Mouse (Mus musculus) thymus, adult 2 months (tissue): ENCODE data around the gene Marc2. TPM values are rescaled to one million over a fixed set of nuclear protein-coding genes. Genes with fewer than 3 reads are reported as not detected.

Source experiments
- DNase-seq: peaks from one replicate; pipeline ENCODE4 v3.0.0; 2021
- H3K27ac ChIP-seq: fragments of 200-500 bp; 2 replicates; pipeline ENCODE4 v1.5.1; 2012; ENCODE audit warnings: low read length, control low read depth; ENCODE audit not compliant: control insufficient read depth, insufficient read depth
- H3K27me3 ChIP-seq: fragments of 200-500 bp; 2 replicates; pipeline ENCODE4 v1.6.1; 2012; ENCODE audit warnings: mild to moderate bottlenecking, low read length, moderate library complexity, mixed read lengths; ENCODE audit not compliant: control insufficient read depth, insufficient read depth
- H3K36me3 ChIP-seq: fragments of 200-500 bp; 2 replicates; pipeline ENCODE4 v1.6.1; 2012; ENCODE audit warnings: mild to moderate bottlenecking, low read length, moderate library complexity; ENCODE audit not compliant: control insufficient read depth, insufficient read depth
- H3K4me1 ChIP-seq: fragments of 200-500 bp; replicated peaks from 2 replicates; pipeline ENCODE4 v1.6.1; 2012; ENCODE audit warnings: low read length; ENCODE audit not compliant: control insufficient read depth, insufficient read depth
- H3K4me3 ChIP-seq: fragments of 200-500 bp; 2 replicates; pipeline ENCODE4 v1.5.1; 2012; ENCODE audit warnings: mild to moderate bottlenecking, low read length, control low read depth, moderate library complexity; ENCODE audit not compliant: control insufficient read depth, insufficient read depth
- CTCF ChIP-seq: fragments of 200-500 bp; IDR thresholded peaks from 2 replicates; pipeline ENCODE4 v1.5.1; 2012; ENCODE audit warnings: mild to moderate bottlenecking, control low read depth, low read length, moderate library complexity, borderline replicate concordance; ENCODE audit not compliant: control insufficient read depth, poor library complexity, insufficient read depth; ENCODE audit errors: extremely low read depth
- POLR2A ChIP-seq: fragments of 200-500 bp; IDR thresholded peaks from 2 replicates; pipeline ENCODE4 v1.6.1; 2012; ENCODE audit warnings: mild to moderate bottlenecking, low read length, control low read depth, moderate library complexity; ENCODE audit not compliant: control insufficient read depth, poor library complexity, insufficient read depth; ENCODE audit errors: extremely low read depth
- WGBS: fragments of 180-500 bp; shearing (Covaris S2); methylation state at CpG from one replicate; pipeline ENCODE4 v1.1.7; 2018; 5-methylcytosine and 5-hydroxymethylcytosine counted together
- polyA plus RNA-seq: library from polyadenylated mRNA; depleted of rRNA; stranded (reverse); fragments of >200 nt; gene quantifications from 2 replicates; pipeline ENCODE4 v1.2.3, GENCODE M21; 2012; rRNA removed

Gene Marc2
- polyA plus RNA-seq: 76.3 and 87.6 TPM in 2 replicates

DNA sequence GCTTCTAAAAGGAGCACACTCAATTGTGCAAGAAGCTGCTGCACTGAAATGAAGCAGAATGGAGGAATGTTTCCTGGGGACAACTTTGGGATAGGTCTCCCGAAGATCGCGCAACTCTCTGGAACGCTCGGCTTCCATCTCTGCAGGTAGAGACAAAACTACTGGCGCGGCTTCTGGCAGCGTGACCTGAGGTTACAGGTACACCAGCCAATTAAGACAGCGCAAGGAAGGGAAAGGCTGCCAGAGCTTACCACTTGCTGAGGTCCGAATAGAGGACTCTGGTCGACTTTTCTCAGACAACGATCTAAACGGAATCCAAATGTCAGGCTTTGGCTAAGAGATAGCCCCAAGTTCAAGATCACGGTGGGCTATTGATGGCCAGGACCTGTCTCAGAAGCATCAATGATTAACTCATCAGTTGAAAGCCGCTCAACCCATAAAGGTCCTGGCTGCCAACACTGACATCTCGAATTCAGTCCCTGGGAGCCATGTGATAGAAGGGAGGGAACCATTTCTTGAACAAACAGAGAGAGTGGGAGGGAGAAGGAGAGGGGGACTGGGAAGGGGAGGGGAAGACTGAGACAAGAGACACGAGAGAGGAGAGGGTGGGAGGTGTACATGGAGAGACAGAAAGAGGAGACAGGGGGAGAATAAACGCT lies at the start of gene Marc2:
TSS of gene Marc2 (minus strand) at position 360 of the 659 bp plus-strand sequence.
- Histone ChIP-seq H3K27ac (peak within 1 kb of the TSS; percentile 50), H3K4me3 (peak within 1 kb of the TSS; percentile 89), H3K36me3 (no peaks in the 10 kb centered on the region), H3K27me3 (no peaks in the 10 kb centered on the region), H3K4me1 (peaks cover 11% of the 10 kb centered on the region)
- TF ChIP-seq POLR2A (no peak), CTCF (no peak)
- DNase-seq: no peak
- WGBS: 5% methylated on average over 18 of the region's 18 CpGs

DNA sequence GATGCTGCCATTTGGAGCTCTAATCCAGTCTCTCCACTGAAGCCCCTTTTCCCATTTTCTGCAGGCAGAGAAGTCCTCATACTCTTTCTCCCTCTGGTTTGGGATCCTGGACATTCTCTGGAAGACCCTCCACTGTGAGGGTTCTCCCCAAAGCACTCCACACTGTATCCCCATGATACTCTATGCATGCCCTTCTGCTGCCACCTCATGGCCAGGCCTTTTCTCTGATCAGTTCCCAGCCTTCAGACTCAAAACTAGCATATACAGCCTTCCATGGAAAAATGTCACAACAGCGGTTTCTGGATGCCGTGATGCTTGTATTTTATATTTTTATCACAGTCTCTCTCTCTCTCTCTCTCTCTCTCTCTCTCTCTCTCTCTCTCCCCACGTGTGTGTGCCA lies 45.7 kb upstream of the Marc2 start:
- Histone ChIP-seq H3K27me3 (no peaks in the 10 kb centered on the region), H3K4me1 (no peaks in the 10 kb centered on the region), H3K4me3 (no peak overlapping the region), H3K27ac (no peak overlapping the region), H3K36me3 (no peaks in the 10 kb centered on the region)
- no peak for TF ChIP-seq POLR2A
- TF ChIP-seq CTCF: no peak
- WGBS: 90% methylated on average over 3 of the region's 3 CpGs
- DNase-seq: no peak

DNA sequence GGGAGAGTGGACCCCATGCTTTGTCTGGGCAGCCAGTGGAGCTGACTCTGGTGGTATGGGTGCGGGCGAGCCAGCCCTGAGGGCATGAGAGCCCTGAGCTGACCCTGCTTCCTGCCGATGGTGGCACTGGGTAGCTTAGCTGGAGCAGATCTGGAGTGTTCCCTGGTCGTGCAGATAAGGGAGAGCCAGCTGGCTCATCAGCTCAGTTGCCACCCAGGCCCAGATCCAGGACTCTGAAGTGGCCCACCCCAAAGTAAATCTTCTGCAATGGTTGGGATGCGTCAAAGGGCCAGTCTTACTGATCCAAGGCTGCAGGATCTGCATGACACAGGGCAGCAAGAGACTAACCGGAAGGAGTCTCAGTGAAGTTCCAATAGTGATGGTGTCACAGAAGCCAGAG lies 43.2 kb upstream of the Marc2 start:
- no peak for TF ChIP-seq POLR2A
- no peak for TF ChIP-seq CTCF
- WGBS: 91% methylated on average over 6 of the region's 6 CpGs
- Histone ChIP-seq H3K36me3 (no peaks in the 10 kb centered on the region), H3K27me3 (no peaks in the 10 kb centered on the region), H3K4me3 (no peak overlapping the region), H3K4me1 (no peaks in the 10 kb centered on the region), H3K27ac (no peak overlapping the region)
- DNase-seq: no peak

DNA sequence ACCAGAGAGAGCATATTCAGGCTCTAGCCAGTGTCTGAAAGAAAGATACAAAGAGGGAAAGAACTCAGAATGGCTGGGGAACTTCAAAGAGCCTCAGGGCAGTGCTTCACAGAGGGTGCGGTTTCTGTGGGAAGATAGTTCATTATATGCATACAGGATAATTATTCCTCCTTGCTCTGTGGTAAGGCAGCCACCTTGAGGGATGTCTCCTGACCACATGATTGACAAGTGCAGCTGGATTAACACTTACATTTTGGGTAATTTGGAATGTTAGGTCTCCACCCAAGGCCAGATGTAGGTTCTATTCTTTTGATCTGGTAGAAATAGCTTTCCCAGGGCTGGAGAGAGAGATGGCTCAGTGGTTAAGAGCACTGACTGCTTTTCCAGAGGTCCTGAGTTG lies 39.9 kb upstream of the Marc2 start:
- TF ChIP-seq POLR2A (no peak), CTCF (no peak)
- Histone ChIP-seq H3K4me3 (no peak overlapping the region), H3K36me3 (no peaks in the 10 kb centered on the region), H3K27ac (no peak overlapping the region), H3K4me1 (no peaks in the 10 kb centered on the region), H3K27me3 (peaks cover 13% of the 10 kb centered on the region)
- 11% methylated on average over 1 of the region's 1 CpGs for WGBS
- DNase-seq: no peak

DNA sequence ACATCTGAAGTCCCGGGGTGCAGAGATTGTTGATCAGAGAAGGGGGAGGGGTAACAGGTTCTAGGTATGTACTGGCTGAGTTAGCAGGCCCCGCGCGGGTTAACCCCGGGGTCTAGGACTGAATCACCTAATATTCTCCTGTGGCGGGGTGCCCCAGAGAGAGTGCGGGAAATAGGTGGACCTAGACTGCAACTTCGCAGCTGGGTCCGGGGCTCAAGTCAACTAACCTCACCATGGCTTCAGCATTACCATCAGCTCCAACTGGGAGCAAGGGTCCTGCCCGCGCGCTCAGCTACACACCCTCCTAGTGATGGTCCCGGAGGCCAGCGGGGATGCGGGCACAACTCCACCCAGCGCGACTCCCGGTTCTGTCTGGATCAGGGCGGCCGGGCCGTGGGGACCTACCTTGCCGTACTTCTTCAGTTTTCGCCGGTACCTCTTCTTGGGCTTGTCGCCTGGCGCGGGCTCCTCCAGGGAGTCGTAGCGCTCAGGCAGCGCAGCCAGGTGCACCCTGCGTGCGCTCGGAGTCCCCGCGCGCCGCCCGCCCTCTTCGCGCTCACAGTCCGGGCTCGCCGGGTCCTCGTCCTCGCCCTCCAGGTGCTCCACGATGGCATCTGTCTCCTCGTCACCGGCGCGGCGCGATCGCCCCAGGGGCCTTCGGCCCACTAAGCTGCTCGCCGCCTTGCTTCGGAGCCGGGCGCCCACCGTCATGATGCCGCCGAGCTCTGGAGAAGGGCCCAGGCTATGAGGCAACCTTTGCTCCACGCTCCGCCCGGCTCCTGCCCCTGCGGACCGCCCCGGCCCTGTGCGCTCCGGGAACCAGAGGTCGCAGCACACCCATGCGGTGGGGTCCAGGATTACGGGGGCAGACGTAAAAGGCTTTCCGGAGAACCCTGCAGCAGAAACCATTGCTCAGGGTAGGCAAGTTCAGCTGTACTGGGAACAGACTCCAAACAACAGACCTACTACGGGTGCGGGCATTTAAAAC lies 36.3 kb upstream of the Marc2 start, which contains the start of gene C130074G19Rik:
TSS of gene C130074G19Rik (minus strand) at position 938 of the 988 bp plus-strand sequence.
- DNase-seq: peak; percentile 16
- TF ChIP-seq POLR2A (no peak), CTCF (no peak)
- Histone ChIP-seq H3K27me3 (peaks cover 13% of the 10 kb centered on the region), H3K4me1 (no peaks in the 10 kb centered on the region), H3K36me3 (no peaks in the 10 kb centered on the region), H3K4me3 (no peak within 1 kb of the TSS; the same call in 1 of the 2 replicates), H3K27ac (no peak within 1 kb of the TSS)
- 4% methylated on average over 77 of the region's 77 CpGs for WGBS

DNA sequence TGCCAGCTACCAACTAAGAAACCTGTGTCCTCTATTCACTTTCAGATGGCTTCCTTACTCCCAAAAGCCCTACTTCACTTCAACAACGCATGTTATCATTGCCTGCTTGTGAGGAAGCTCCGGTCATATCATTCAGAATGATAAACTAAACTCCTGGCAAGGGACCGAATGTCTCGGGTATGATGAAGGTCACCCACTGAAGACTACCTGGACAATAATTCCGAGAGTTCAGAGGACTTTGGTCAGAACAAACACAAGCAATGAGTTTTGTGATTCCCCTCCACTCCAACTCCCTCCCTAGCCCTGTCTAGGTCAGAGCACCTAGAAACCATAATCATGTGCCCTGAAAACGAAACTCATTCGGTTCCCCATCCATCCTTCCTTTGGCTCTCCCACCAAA lies 35.6 kb upstream of the Marc2 start:
- DNase-seq: no peak

More for the DNA sequence above, 35.6 kb upstream of the Marc2 start:
- TF ChIP-seq POLR2A (no peak), CTCF (no peak)
- Histone ChIP-seq H3K4me3 (no peak overlapping the region), H3K4me1 (no peaks in the 10 kb centered on the region), H3K27ac (no peak overlapping the region), H3K36me3 (no peaks in the 10 kb centered on the region), H3K27me3 (peaks cover 13% of the 10 kb centered on the region)
- 73% methylated on average over 7 of the region's 7 CpGs for WGBS
